Mouse (Mus musculus) lung, adult 2 months (tissue): ENCODE results near the gene Trappc12. TPM values are rescaled to one million over a fixed set of nuclear protein-coding genes. Genes with fewer than 3 reads are reported as not detected.

ENCODE experiments used
- DNase-seq: peaks from one replicate; pipeline ENCODE4 v3.0.0; 2022
- H3K4me1 ChIP-seq: fragments of 200-500 bp; 2 replicates; pipeline ENCODE4 v1.6.1; 2011; ENCODE audit warnings: low read length; ENCODE audit not compliant: control insufficient read depth, insufficient read depth
- H3K4me3 ChIP-seq: fragments of 200-500 bp; replicated peaks from 2 replicates; pipeline ENCODE3; 2011; ENCODE audit warnings: low read depth, mild to moderate bottlenecking, control low read depth, low read length; ENCODE audit errors: extremely low read depth
- CTCF ChIP-seq: fragments of 200-500 bp; IDR thresholded peaks from 2 replicates; pipeline ENCODE4 v1.5.1; 2011; ENCODE audit warnings: mild to moderate bottlenecking, low read length, control low read depth; ENCODE audit not compliant: insufficient read depth
- POLR2A ChIP-seq: fragments of 200-500 bp; IDR thresholded peaks from 2 replicates; pipeline ENCODE4 v1.6.1; 2011; ENCODE audit warnings: low read depth, mild to moderate bottlenecking, control low read depth, low read length, borderline replicate concordance; ENCODE audit errors: extremely low read depth
- WGBS: fragments of 180-500 bp; shearing (Covaris S2); methylation state at CpG from one replicate; pipeline ENCODE4 v1.1.7; 2018; 5-methylcytosine and 5-hydroxymethylcytosine counted together
- polyA plus RNA-seq: library from polyadenylated mRNA; depleted of rRNA; stranded (reverse); fragments of >200 nt; gene quantifications from 2 replicates; pipeline ENCODE4 v1.2.3, GENCODE M21; 2012

Trappc12 gene
- polyA plus RNA-seq, 1 experiment, result 25.1 TPM

GRCm38 (mm10) chr12:28693738-28694137 is 56.5 kb downstream of the Trappc12 start:
- DNase-seq, result no peak
- Histone ChIP-seq H3K4me3 (no peak overlapping the region), H3K4me1 (peaks cover 10% of the 10 kb centered on the region)
- WGBS, result 40% methylated on average over 3 of the region's 3 CpGs
- no peak for TF ChIP-seq POLR2A
- no peak for TF ChIP-seq CTCF

GRCm38 (mm10) chr12:28690730-28691129 is 59.5 kb downstream of the Trappc12 start:
- Histone ChIP-seq H3K4me3 (no peak overlapping the region), H3K4me1 (peaks cover 4% of the 10 kb centered on the region; the same call in 1 of the 2 replicates)
- TF ChIP-seq POLR2A, result no peak
- no peak for TF ChIP-seq CTCF
- no peak for DNase-seq
- 92% methylated on average over 7 of the region's 7 CpGs for WGBS

GRCm38 (mm10) chr12:28688996-28689395 is 61.3 kb downstream of the Trappc12 start:
- Histone ChIP-seq H3K4me1 (no peaks in the 10 kb centered on the region), H3K4me3 (no peak overlapping the region)
- 85% methylated on average over 6 of the region's 6 CpGs for WGBS
- TF ChIP-seq POLR2A, result no peak
- no peak for TF ChIP-seq CTCF
- no peak for DNase-seq

- no peak overlapping the region for H3K4me3 ChIP-seq
- DNase-seq, result no peak
- TF ChIP-seq POLR2A (no peak), CTCF (no peak)
- 68% methylated on average over 8 of the region's 8 CpGs for WGBS
- no peaks in the 10 kb centered on the region for H3K4me1 ChIP-seq
These were observed 63.9 kb downstream of the Trappc12 start for GRCm38 (mm10) chr12:28686199-28686879.

- no peak overlapping the region for H3K4me3 ChIP-seq
- no peak for DNase-seq
- no peaks in the 10 kb centered on the region for H3K4me1 ChIP-seq
- 69% methylated on average over 3 of the region's 3 CpGs for WGBS
- TF ChIP-seq CTCF (no peak), POLR2A (no peak)
These were observed 64.5 kb downstream of the Trappc12 start for GRCm38 (mm10) chr12:28685771-28686170.

- Histone ChIP-seq H3K4me1 (no peaks in the 10 kb centered on the region), H3K4me3 (no peak overlapping the region)
- DNase-seq, result no peak
- 100% methylated on average over 1 of the region's 1 CpGs for WGBS
- TF ChIP-seq POLR2A (no peak), CTCF (no peak)
These were observed 65.6 kb downstream of the Trappc12 start for GRCm38 (mm10) chr12:28684674-28685073.

GRCm38 (mm10) chr12:28675925-28676209 is 74.4 kb downstream of the Trappc12 start:
- Histone ChIP-seq H3K4me3 (peak overlapping the region; percentile 90), H3K4me1 (peaks cover 3% of the 10 kb centered on the region; the same call in 1 of the 2 replicates)
- WGBS, result 50% methylated on average over 5 of the region's 5 CpGs
- DNase-seq, result no peak
- no peak for TF ChIP-seq POLR2A
- TF ChIP-seq CTCF, result no peak

GRCm38 (mm10) chr12:28675121-28675924 is 74.9 kb downstream of the Trappc12 start, which contains the start of gene Adi1:
Adi1 (plus strand) TSS chr12:28675231.
- Histone ChIP-seq H3K4me3 (peak within 1 kb of the TSS; percentile 90), H3K4me1 (peaks cover 3% of the 10 kb centered on the region; the same call in 1 of the 2 replicates)
- WGBS, result 2% methylated on average over 53 of the region's 53 CpGs
- DNase-seq, result peak; percentile 83
- TF ChIP-seq CTCF (no peak), POLR2A (no peak; the same call in 1 of the 2 replicates)

GRCm38 (mm10) chr12:28674038-28674720 is 76.1 kb downstream of the Trappc12 start:
- Histone ChIP-seq H3K4me1 (peaks cover 3% of the 10 kb centered on the region; the same call in 1 of the 2 replicates), H3K4me3 (no peak overlapping the region)
- WGBS, result 81% methylated on average over 10 of the region's 10 CpGs
- no peak for TF ChIP-seq CTCF
- TF ChIP-seq POLR2A, result no peak
- no peak for DNase-seq

GRCm38 (mm10) chr12:28667287-28667686 is 83.0 kb downstream of the Trappc12 start:
- WGBS, result 6% methylated on average over 8 of the region's 8 CpGs
- no peak for TF ChIP-seq CTCF
- peak; percentile 5 for DNase-seq
- Histone ChIP-seq H3K4me3 (no peak overlapping the region), H3K4me1 (peaks cover 7% of the 10 kb centered on the region; the same call in 1 of the 2 replicates)
